Mouse (Mus musculus): Measurements from ENCODE around the gene Rbl1. TPM values are rescaled to one million over a fixed set of nuclear protein-coding genes. Genes with fewer than 3 reads are reported as not detected.

Gene Rbl1
- polyA plus RNA-seq, 1 experiment from 2014 or later = 18.2 TPM

DNA sequence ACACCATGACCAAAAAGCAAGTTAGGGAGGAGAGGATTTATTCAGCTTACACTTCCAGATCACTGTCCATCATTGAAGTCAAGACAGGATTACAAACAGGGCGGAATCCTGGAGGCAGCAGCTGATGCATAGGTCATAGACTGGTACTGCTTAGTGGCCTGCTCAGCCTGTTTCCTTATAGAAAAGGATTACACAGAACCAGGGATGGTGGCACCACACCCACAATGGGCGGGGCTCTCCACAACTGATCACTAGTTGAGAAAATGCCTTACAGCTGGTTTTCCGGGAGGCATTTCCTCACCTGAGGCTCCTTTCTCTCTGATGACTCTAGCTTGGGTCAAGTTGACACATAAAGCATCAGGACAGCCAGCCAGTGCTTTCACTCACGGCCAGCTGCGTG, 55.9 kb downstream of the Rbl1 start:
- H3K27ac ChIP-seq (replicated peaks in 1 of 2; ENCODE audit: control insufficient read depth in 1 of 2, insufficient read depth in 1 of 2, low read depth in 2 of 2, low read length in 2 of 2) = no peak overlapping the region
- no peak overlapping the region for H3K9ac ChIP-seq (ENCODE audit: low read length)
- ATAC-seq (ENCODE audit: insufficient number of reproducible peaks, insufficient read depth, low FRiP score, low read depth) = no peak
- H3K36me3 ChIP-seq (ENCODE audit: control insufficient read depth, insufficient read depth, low read length) = peaks cover 69% of the 10 kb centered on the region
- WGBS = 90% methylated on average over 5 of the region's 5 CpGs
- H3K4me3 ChIP-seq (ENCODE audit: control insufficient read depth in 1 of 2, insufficient read depth in 1 of 2, low read depth in 1 of 2, low read length in 2 of 2) = no peak overlapping the region
- no peaks in the 10 kb centered on the region for H3K9me3 ChIP-seq (ENCODE audit: control insufficient read depth, low read length)
- H3K27me3 ChIP-seq (ENCODE audit: control insufficient read depth, insufficient read depth, low read length) = no peaks in the 10 kb centered on the region
- H3K4me2 ChIP-seq (ENCODE audit: low read length) = no peak overlapping the region
- H3K4me1 ChIP-seq (ENCODE audit: control insufficient read depth in 2 of 2, insufficient read depth in 2 of 2, low read length in 2 of 2) = no peaks in the 10 kb centered on the region

DNA sequence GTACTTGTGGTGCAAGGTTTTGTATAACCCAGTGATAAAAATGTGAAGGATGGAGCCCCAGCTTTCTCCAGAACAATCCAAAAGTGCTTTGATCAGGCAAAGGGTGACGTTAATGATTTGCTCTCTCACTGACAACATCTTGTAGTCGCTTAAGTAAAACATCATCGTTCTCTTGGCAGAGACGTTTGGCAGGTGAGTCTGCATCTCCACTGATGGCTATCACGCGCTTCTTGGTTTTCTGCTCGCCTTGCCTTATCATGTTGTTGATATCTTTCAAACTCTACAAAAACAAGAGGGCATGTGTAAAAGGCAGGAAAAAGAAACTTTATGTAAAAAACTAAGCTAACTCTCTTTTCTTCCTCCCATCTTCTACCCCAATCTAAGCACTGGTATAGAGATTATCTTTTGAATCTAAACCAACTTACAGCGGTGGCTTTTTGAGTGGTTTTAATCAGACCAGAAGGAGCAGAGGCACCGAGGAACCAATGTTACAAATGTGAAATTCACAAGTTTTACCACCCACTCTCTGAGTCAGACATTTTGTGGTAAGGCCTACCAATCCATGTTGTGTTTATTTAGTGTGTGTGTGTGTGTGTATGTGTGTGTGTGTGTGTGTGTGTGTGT, 56.8 kb downstream of the Rbl1 start:
- Histone ChIP-seq H3K9me3 (ENCODE audit: control insufficient read depth, low read length) (no peaks in the 10 kb centered on the region), H3K4me1 (ENCODE audit: control insufficient read depth in 2 of 2, insufficient read depth in 2 of 2, low read length in 2 of 2) (no peaks in the 10 kb centered on the region), H3K4me2 (ENCODE audit: low read length) (no peak overlapping the region), H3K36me3 (ENCODE audit: control insufficient read depth, insufficient read depth, low read length) (peaks cover 60% of the 10 kb centered on the region), H3K27me3 (ENCODE audit: control insufficient read depth, insufficient read depth, low read length) (no peaks in the 10 kb centered on the region), H3K27ac (replicated peaks in 1 of 2; ENCODE audit: control insufficient read depth in 1 of 2, insufficient read depth in 1 of 2, low read depth in 2 of 2, low read length in 2 of 2) (no peak overlapping the region), H3K4me3 (ENCODE audit: control insufficient read depth in 1 of 2, insufficient read depth in 1 of 2, low read depth in 1 of 2, low read length in 2 of 2) (no peak overlapping the region), H3K9ac (ENCODE audit: low read length) (no peak overlapping the region)
- no peak for ATAC-seq (ENCODE audit: insufficient number of reproducible peaks, insufficient read depth, low FRiP score, low read depth)
- 83% methylated on average over 9 of the region's 9 CpGs for WGBS

DNA sequence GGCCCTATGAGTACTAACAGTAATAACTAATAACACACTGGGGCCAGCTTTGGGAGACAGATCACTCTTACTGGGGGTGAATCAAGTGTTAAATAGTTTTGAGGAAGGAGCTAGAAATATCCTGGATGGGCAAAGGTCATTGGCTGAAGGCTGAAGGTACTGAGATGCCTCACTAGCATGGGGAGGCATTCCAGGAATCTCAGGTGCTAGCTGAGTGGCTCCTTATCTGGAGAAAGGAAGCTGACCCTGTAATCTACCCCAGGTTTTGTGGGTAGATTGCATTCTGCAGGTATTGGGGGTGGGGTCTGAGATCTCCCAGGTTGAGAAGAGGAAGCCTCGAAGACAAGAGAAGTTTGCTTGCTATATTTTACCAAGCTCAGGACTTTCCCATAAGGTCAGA, 59.2 kb downstream of the Rbl1 start:
- Histone ChIP-seq H3K4me3 (ENCODE audit: control insufficient read depth in 1 of 2, insufficient read depth in 1 of 2, low read depth in 1 of 2, low read length in 2 of 2) (no peak overlapping the region), H3K9me3 (ENCODE audit: control insufficient read depth, low read length) (no peaks in the 10 kb centered on the region), H3K9ac (ENCODE audit: low read length) (no peak overlapping the region), H3K4me1 (ENCODE audit: control insufficient read depth in 2 of 2, insufficient read depth in 2 of 2, low read length in 2 of 2) (no peaks in the 10 kb centered on the region), H3K36me3 (ENCODE audit: control insufficient read depth, insufficient read depth, low read length) (peaks cover 37% of the 10 kb centered on the region), H3K4me2 (ENCODE audit: low read length) (no peak overlapping the region), H3K27me3 (ENCODE audit: control insufficient read depth, insufficient read depth, low read length) (no peaks in the 10 kb centered on the region), H3K27ac (replicated peaks in 1 of 2; ENCODE audit: control insufficient read depth in 1 of 2, insufficient read depth in 1 of 2, low read depth in 2 of 2, low read length in 2 of 2) (no peak overlapping the region)
- ATAC-seq (ENCODE audit: insufficient number of reproducible peaks, insufficient read depth, low FRiP score, low read depth) = no peak
- WGBS = 67% methylated on average over 1 of the region's 1 CpGs

DNA sequence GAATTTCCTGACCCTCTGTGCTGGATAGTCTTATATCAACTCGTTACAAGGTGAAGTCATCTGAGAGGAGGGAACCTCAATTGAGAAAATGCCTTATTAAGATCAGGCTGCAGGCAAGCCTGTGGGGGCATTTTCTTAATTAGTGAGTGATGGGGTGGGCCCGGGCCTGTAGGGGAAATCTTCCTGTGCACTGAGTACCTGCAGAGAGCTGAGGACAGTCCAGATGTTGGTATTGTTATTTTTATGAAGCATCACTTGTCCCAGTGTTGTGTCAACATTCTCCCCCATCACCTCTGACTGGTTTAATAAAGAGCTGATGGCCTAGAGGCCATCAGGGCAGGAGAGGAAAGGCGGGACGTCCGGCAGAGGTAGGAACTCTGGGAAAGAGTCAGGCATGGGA, 60.2 kb downstream of the Rbl1 start:
- WGBS = 86% methylated on average over 5 of the region's 5 CpGs
- Histone ChIP-seq H3K4me3 (ENCODE audit: control insufficient read depth in 1 of 2, insufficient read depth in 1 of 2, low read depth in 1 of 2, low read length in 2 of 2) (no peak overlapping the region), H3K9me3 (ENCODE audit: control insufficient read depth, low read length) (no peaks in the 10 kb centered on the region), H3K9ac (ENCODE audit: low read length) (no peak overlapping the region), H3K27me3 (ENCODE audit: control insufficient read depth, insufficient read depth, low read length) (no peaks in the 10 kb centered on the region), H3K36me3 (ENCODE audit: control insufficient read depth, insufficient read depth, low read length) (peaks cover 26% of the 10 kb centered on the region), H3K4me2 (ENCODE audit: low read length) (no peak overlapping the region), H3K27ac (replicated peaks in 1 of 2; ENCODE audit: control insufficient read depth in 1 of 2, insufficient read depth in 1 of 2, low read depth in 2 of 2, low read length in 2 of 2) (no peak overlapping the region), H3K4me1 (ENCODE audit: control insufficient read depth in 2 of 2, insufficient read depth in 2 of 2, low read length in 2 of 2) (no peaks in the 10 kb centered on the region)
- ATAC-seq (ENCODE audit: insufficient number of reproducible peaks, insufficient read depth, low FRiP score, low read depth) = no peak

DNA sequence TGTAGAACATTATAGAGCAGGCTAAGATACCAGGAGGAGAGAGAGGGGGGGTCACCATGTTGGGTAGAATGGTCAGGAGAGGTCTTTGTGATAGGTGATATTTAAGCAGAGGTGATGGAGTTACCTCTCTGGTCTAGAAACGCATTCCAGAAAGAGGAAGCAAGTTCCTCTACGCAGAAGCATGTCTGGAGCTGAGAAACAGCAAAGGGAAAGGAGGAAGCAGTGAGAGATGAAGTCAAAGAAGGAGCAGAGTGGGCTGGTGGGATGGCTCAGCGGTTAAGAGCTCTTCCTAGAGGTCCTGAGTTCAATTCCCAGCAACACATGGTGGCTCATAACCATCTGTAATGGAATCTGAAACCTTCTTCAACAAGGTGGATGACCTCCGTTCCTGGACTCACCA, 62.4 kb downstream of the Rbl1 start:
- Histone ChIP-seq H3K4me3 (ENCODE audit: control insufficient read depth in 1 of 2, insufficient read depth in 1 of 2, low read depth in 1 of 2, low read length in 2 of 2) (no peak overlapping the region), H3K4me1 (ENCODE audit: control insufficient read depth in 2 of 2, insufficient read depth in 2 of 2, low read length in 2 of 2) (no peaks in the 10 kb centered on the region), H3K9me3 (ENCODE audit: control insufficient read depth, low read length) (no peaks in the 10 kb centered on the region), H3K27me3 (ENCODE audit: control insufficient read depth, insufficient read depth, low read length) (no peaks in the 10 kb centered on the region), H3K4me2 (ENCODE audit: low read length) (no peak overlapping the region), H3K27ac (replicated peaks in 1 of 2; ENCODE audit: control insufficient read depth in 1 of 2, insufficient read depth in 1 of 2, low read depth in 2 of 2, low read length in 2 of 2) (no peak overlapping the region), H3K9ac (ENCODE audit: low read length) (no peak overlapping the region), H3K36me3 (ENCODE audit: control insufficient read depth, insufficient read depth, low read length) (peaks cover 8% of the 10 kb centered on the region)
- WGBS = 77% methylated on average over 4 of the region's 4 CpGs
- ATAC-seq (ENCODE audit: insufficient number of reproducible peaks, insufficient read depth, low FRiP score, low read depth) = no peak

DNA sequence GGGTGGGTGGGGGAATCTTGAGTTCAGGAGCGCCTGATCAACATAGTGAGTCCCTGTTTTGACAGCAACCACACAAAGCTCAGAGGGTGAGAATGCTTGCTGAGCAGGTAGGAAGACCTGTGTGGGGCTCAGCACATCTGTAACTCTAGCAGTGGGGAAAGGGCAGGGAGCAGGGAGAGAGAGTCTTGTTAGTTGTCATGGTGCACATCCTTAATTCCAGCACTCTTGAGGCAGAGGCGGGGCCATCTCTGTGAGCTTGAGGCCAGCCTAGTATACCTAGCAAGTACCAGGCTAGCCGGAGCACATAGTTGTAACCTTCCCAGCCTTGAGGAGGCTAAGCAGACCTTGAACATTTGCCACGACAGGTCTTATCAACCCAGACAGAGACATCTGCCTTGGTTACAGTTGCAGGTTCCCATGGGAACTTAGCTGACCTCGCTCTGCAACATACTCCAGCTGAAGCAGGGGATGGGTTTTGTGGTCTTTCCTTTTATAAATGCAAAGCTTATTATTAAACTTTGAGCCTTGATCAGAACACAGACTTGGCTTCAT, 65.0 kb downstream of the Rbl1 start:
- Histone ChIP-seq H3K4me1 (ENCODE audit: control insufficient read depth in 2 of 2, insufficient read depth in 2 of 2, low read length in 2 of 2) (peaks cover 0 to 3% of the 10 kb centered on the region in 2 experiments; a peak in 1 of 4 replicates), H3K36me3 (ENCODE audit: control insufficient read depth, insufficient read depth, low read length) (no peaks in the 10 kb centered on the region), H3K4me3 (ENCODE audit: control insufficient read depth in 1 of 2, insufficient read depth in 1 of 2, low read depth in 1 of 2, low read length in 2 of 2) (no peak overlapping the region), H3K4me2 (ENCODE audit: low read length) (no peak overlapping the region), H3K9me3 (ENCODE audit: control insufficient read depth, low read length) (no peaks in the 10 kb centered on the region), H3K27me3 (ENCODE audit: control insufficient read depth, insufficient read depth, low read length) (no peaks in the 10 kb centered on the region), H3K9ac (ENCODE audit: low read length) (no peak overlapping the region), H3K27ac (replicated peaks in 1 of 2; ENCODE audit: control insufficient read depth in 1 of 2, insufficient read depth in 1 of 2, low read depth in 2 of 2, low read length in 2 of 2) (no peak overlapping the region)
- 70% methylated on average over 5 of the region's 5 CpGs for WGBS
- no peak for ATAC-seq (ENCODE audit: insufficient number of reproducible peaks, insufficient read depth, low FRiP score, low read depth)

DNA sequence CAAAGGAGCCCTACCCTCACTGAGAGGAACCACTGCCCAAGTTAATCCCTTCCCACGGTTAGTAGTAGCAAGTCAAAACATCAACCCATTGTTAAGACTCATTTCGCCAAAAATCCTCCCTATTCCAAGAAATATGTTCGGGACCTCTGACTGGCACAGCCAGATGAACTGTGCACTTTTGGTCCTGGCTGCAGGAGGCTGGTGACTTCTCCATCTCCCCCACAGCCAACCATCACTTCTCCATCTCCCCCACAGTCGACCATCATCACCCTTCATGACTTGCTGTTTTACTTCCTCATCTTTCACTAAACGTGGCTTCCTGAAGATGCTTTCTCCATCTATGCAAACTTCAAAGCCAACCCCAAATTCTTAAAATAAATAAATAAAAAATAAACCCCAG, 65.5 kb downstream of the Rbl1 start:
- no peak for ATAC-seq (ENCODE audit: insufficient number of reproducible peaks, insufficient read depth, low FRiP score, low read depth)
- WGBS = 74% methylated on average over 5 of the region's 5 CpGs
- no peak overlapping the region for H3K4me2 ChIP-seq (ENCODE audit: low read length)

More for the DNA sequence above, 65.5 kb downstream of the Rbl1 start:
- Histone ChIP-seq H3K4me3 (ENCODE audit: control insufficient read depth in 1 of 2, insufficient read depth in 1 of 2, low read depth in 1 of 2, low read length in 2 of 2) (no peak overlapping the region), H3K36me3 (ENCODE audit: control insufficient read depth, insufficient read depth, low read length) (no peaks in the 10 kb centered on the region), H3K27me3 (ENCODE audit: control insufficient read depth, insufficient read depth, low read length) (no peaks in the 10 kb centered on the region), H3K9me3 (ENCODE audit: control insufficient read depth, low read length) (no peaks in the 10 kb centered on the region), H3K4me1 (ENCODE audit: control insufficient read depth in 2 of 2, insufficient read depth in 2 of 2, low read length in 2 of 2) (peaks cover under 1 to 8% of the 10 kb centered on the region in 2 experiments; a peak in 2 of 4 replicates), H3K9ac (ENCODE audit: low read length) (no peak overlapping the region), H3K27ac (replicated peaks in 1 of 2; ENCODE audit: control insufficient read depth in 1 of 2, insufficient read depth in 1 of 2, low read depth in 2 of 2, low read length in 2 of 2) (no peak overlapping the region)

All from heart, embryonic 14.5 days (tissue).